Mouse (Mus musculus): ENCODE results near the gene Mfsd4b5.

- TF ChIP-seq CTCF (conservative IDR thresholded peaks at IDR 0.05; ENCODE audit: low read length) (no peak), NANOG (IDR thresholded peaks at IDR 0.05; ENCODE audit: borderline replicate concordance, low read length) (no peak)
These were observed 77.5 kb downstream of the Mfsd4b5 start for GRCm38 (mm10) chr10:39908768-39909441.

Measured in E14TG2a.4 (cell line).